Mouse (Mus musculus): Measurements from ENCODE around the gene Arid5b.

Arid5b gene

DNA sequence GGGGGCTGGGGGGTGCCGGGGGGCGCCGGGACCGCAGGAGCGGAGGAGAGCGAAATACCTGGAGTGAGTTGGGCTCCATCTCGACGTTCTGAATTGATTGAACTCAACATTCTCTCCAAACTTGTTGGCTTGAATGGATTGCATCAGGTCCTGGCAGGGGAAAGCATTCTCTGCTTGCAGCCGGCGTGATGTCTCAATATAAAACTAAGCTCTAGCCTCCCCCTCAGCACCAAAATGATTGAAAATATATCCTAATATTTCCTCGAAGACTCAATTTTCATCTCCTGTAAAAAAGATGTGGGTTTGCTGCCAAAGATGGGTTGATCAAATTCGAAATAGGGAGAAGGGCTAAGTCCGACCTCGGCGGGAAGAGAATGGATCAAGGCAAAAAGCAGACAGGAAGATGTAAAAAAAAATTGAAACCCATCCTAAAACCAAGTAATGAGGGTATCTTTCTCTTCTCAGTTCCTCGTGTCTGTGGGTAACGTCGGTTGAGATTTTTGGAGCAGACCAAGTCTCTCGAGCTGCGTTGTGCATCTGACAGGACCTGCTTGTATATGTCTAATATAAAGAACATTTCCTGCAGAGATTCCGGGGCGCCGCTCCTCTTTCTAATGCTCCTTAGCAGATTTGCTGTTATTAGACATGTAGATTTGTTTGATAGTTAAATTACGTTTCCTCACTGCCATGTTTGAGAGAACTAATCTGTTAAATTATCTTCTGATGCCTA lies at the start of gene Arid5b:
Arid5b (minus strand) TSS at position 109 of the 730 bp plus-strand sequence.
- DNase-seq (ENCODE audit: low read depth, low spot score) = peak; percentile 80

DNA sequence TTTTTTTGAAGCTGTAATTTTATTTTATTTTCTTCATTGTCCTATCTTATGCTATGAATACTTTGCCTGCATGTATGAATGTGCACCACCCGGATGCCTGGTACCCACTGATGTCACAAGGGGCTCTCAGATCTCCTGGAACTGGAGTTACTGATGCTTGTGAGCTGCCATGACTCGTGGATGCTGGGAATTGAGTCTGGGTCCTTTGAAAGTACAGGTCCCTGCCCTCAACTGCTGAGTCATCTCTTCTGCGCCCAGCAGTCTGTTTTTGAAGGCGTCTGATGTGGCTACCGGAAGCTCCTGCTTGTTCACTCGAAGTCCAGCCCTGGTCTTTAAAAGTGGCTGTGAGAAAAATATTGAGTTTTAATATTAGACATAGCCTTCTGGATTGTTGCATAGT lies 46.8 kb upstream of the Arid5b start:
- DNase-seq (ENCODE audit: low read depth, low spot score) = no peak

DNA sequence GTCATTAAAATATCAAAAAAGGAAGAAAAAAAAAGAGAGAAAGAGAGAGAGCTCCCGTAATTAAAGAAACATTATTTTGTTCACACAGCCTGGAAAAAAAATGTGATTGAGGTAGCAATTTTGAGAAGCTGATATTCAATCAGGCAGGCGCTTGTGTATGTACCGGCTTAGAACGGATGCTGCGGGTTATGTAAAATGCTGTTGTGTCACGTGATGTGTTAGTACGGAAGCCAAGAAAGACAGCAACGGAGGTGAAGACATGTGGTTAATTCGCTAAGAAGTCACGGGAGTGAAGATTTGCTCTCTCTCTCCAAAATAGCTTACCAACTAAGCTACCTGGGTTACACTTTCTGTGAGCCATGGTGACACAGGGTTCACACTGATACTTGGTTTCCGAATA lies 45.5 kb upstream of the Arid5b start:
- no peak for DNase-seq (ENCODE audit: low read depth, low spot score)

DNA sequence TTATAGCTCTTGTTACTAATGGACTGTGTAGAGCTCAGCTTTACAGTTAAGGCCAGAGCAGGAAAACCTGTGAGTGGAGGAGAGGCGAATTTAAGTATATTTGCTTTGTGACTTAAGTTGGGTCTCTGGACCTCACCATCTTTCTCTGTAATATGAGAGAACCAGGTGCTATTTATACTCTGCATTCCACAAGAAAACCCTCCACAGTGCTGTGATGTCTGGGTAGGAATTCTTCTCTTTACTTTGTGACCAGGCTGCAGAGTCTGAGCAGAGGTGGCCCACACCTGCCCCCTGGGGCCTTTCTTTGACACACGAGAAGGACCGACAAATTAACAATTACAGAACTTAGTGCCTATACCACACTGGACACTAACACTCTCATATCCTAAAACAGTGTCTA lies 44.6 kb upstream of the Arid5b start:
- DNase-seq (ENCODE audit: low read depth, low spot score) = no peak

DNA sequence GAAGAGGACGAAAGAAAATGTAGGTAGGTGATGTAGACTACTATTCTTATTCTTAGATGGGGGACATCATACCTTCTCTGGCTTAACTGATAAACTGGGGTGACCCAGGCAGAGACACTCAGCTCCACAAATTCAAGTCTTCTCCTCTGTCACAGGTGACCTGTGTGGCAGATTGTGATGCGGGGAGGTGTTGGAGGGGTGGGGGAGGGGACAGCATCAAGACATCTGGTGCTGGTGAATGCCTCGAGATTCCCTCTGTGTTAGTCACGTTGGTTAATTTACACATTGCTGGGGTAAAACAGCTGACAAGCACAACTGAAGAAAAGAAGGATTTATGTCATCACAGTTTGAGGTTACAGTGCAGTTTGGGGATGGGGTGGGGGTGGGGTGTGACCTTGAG lies 42.4 kb upstream of the Arid5b start:
- no peak for DNase-seq (ENCODE audit: low read depth, low spot score)

DNA sequence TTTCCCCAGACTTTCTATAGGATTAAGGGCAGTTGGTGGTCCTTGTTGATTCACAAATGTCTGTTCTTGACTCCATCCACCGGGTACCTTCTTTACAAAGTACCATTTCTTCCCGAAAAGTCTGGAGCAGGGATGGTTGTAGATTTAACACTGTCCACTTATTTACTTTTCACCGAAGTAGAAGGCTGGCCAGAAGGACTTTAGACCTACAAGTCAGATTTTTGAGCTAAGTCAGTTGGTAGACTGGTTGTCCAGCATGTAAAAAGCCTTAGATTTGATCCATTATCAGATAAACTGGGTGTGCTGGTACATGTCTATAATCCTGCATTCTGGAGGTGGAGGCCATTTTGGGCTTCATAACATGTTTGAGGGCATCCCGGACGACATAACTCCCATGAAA lies 42.0 kb upstream of the Arid5b start:
- no peak for DNase-seq (ENCODE audit: low read depth, low spot score)

DNA sequence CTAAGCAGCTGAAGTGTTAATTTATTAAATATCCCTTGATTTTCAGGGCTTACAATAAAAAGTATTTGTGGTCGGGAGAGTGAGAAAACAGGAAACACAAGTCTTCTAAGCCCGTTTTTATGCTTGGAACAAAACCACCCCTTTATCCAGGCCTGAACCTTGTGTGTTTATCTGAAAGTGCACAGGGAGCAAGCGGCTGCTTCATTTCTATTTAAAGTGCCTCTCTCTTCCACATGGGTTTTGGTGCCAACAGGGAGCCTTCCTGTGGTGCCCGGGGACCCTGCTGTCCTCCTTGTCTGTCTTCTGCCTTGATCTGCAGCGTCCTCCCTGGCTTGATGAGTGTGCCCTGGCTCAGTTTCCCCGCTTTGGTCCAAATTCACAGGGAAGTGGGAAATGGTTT lies 40.9 kb upstream of the Arid5b start:
- no peak for DNase-seq (ENCODE audit: low read depth, low spot score)

DNA sequence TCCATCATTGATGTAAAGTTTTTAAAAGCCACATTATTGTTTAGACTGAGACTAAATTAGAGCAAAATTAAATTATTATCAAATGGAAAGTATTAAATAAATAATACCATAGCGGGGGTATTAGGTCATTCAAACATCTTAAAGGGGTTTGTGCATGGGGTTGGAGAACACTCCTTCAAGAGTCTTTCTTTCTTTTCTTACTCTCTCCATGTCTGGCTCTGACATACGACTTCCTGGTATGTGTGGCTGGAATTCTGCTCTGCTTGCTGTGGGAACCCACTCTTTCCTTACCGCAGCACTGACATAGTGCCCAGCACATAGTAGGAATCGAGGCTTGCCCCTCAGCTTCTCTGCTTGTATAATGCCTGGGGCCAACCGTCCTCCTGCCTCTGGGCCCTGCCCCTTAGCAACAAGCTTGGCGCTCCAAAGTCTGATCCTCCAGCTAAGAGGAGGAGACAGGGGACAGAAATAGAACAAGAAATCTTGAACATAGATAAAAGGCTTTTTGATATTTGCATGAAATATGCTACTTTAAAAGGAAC lies 40.0 kb upstream of the Arid5b start:
- DNase-seq (ENCODE audit: low read depth, low spot score) = no peak

DNA sequence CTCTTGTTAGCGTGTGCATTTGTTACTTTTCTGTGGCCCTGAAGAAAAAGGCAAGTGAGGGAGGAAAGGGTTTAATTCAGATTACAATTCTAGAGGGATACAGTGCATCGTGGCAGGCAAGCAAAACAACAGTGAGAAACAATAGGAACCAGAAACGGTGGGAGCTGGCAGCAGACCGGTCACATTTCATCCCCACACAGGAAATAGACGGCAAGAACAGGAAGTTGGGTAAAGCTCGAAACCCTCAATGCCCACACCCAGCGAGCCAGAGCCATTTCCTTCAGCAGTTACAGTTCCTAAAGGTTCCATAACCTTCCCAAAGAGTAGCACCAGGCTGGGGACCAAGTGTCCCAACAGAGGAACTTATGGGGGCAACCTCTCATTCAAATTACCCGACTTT lies 34.2 kb upstream of the Arid5b start:
- DNase-seq (ENCODE audit: low read depth, low spot score) = no peak

DNA sequence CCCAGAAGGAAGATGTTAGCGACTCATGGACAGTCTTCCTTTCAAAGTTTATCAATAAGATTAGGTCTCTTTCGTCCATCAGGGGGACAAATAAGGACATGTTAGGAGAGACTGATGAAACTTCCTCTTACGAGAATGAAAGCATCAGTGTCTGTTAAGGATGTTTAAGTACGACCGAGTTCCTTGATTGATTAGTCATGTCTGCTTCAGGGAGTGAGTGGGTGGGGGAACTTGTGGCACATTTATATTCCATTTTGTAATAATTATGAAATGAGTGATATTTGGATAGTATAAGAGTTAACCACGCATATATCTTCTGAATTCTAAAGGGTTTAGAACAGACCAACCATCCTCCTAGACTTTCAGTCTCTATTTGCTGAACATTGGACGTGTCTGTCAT lies 22.5 kb upstream of the Arid5b start:
- DNase-seq (ENCODE audit: low read depth, low spot score) = no peak

DNA sequence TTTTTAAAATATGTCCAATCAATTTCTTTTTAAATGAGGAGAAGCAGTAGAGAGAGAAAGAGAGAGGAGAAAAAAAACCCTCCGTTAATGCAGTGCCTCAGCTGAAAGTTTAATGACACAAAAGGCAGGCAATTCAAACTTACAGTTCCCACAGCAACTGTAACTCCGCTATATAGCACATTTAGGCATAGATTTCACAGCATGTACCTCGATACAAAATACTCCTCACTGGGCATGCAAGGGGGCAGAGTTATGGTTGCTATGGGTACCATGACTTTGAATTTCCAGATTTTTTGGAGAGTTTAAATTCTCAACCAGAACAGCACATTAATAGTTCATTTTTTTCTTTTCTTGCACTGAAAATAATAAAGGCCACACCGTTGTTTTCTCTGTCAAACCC lies 10.9 kb upstream of the Arid5b start:
- DNase-seq (ENCODE audit: low read depth, low spot score) = no peak

DNA sequence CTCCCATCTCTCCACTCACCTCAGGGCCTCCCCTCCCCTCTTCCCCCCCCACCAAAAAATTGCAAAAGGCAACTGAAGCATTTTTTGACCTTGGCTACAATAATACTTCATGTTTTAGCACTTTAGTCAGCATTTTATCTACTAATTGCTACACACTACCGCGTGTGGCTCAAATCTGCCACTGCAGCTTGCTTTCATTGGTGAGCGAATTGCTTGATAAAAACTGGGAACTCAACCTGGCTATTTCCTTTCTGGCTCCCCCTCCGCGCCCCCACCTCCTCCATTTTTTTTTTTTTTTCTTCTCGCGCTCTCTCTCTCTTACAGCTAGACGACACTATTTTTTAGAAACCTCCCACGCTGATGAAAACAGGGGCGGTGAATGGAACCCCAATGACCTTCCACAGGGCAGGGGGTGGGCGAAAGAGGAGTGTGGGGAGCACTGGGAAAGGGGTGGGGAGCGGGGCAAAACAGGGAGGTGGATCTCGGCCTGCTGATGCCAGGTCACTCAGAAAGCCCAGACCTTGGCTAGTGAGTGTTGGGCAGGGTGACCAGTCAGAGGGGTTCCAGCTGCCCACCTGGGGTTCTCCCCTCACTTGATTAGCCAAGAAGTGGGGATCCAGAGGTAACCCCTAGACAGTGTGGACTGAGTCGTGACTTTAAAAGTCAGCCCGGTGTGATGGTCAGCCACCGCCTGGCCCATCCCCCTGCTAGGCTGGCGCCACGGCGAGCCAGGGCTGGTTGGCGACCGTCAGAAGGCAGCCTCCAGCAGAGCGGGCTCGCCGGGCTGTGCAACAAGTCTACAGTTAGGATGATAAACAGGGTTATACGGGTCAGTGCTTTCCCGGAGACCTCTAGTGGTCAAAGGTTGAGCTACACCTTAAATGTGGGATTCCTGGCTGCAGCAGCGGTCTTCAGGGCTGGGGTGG lies 4.2 kb upstream of the Arid5b start:
- DNase-seq (ENCODE audit: low read depth, low spot score) = peak; percentile 90

DNA sequence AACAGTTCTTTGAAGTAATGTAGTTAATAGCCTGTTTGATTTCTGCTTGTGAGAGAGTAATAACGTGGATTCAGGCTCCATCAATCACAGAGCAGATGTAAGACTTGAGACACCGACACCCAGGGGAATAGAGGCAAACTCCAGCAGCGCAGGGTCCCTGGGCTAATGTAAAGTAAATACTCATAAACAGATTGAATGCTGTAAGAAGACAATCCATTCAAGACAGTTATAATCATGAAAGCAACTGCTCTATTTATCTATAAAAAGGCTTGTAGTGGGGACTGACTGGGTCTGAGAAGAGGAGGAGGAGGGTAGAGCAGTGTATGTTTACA lies 3.2 kb upstream of the Arid5b start:
- peak; percentile 55 for DNase-seq (ENCODE audit: low read depth, low spot score)

DNA sequence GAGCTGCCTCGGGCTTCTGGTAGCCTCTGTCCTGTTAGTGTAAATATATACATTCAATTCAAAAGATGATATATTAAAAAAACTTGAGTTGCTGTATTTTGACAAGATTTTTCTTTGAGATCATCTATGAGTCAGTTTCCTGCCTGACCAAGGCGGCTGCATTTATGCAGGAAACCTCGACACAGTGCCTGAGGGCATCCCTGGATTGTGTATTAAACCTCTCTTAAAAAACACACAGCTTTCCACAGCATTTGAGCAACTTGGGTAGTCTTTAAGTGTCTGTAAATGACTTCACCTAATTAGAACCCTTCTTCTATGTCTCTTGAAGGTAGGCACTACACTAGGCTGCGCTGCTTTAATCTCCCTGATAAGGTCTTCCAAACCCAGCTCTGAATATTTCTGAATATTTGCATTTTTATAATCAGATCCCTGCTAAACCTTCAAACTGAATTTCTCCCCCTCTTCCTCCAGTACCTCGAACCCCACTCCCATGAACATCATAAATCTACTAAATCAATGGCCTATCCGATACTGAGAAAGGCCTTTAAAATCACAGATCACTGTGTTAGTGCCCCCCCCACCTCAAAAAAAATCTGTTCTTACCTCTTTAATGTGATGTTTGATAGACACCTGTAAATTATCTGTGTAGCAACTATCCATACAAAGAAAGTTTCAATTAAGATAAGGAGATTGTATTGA lies 2.7 kb upstream of the Arid5b start:
- DNase-seq (ENCODE audit: low read depth, low spot score) = no peak

DNA sequence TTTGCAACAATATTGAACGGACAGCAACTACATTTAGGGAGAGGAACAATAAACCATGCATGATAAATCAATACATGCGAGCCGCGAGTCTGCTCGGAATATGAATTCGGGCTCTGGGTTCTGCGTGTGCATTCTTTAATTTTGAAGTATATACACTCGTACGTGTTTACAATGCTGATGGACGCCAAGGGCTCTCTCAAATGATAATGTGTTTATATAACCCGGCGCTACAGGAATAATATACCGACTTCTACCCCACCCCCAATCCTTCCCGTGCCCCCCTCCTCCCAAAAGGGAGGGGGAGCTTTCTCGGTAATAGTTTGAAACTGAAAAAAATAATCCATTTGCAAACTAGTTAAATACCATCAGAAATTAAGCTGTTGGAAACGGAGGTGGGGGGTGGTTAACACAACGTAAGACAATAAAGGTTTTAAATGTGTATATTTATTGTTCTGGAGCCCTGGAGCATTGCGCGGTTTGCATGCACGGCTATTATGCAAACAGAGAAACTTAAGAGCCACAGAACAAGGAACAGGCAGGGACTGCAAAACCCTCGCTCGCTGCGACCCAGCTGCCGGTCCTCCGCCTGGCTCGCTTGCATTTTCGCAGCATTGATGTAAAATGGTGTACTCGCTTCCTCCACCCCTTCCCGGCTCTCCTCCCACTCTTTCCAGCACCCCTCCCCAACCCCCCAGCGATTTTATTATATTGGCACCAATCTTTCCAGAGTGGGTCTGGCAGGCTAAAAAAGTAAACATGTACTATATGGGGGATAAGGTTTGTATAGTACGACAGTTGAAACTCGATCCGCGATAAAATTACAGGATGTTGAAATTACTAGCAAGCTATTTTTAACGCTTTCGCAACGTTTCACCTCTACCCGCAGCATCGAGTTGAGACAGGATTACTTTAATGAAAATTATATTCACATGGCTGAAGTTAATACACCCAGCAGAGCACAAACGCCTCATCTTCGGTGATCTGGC lies 1.3 kb upstream of the Arid5b start:
- peak; percentile 61 for DNase-seq (ENCODE audit: low read depth, low spot score)

DNA sequence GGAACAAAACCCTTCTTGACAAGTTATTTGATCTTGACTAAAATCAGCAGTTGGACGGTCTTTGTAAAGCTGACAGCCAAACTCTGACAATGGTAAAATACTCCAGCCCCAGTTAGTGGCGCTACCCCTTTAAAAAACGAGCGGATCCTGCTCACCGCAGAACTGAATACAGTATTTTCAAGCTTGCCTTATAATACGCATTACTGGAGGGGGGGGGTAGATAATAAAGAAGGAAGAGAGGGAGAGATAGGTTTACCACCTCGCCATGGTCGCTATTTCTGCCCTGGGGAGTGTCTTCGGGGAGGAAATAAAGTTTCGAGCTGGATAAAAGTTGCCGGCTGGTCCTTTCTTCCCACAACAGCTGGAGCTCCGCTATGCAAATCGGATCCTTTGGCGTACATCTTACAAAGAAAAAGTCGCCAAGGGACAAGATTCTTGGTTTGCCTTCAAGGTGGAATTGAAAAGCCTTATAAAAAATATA lies 829 bp downstream of the Arid5b start:
- DNase-seq (ENCODE audit: low read depth, low spot score) = peak; percentile 56

DNA sequence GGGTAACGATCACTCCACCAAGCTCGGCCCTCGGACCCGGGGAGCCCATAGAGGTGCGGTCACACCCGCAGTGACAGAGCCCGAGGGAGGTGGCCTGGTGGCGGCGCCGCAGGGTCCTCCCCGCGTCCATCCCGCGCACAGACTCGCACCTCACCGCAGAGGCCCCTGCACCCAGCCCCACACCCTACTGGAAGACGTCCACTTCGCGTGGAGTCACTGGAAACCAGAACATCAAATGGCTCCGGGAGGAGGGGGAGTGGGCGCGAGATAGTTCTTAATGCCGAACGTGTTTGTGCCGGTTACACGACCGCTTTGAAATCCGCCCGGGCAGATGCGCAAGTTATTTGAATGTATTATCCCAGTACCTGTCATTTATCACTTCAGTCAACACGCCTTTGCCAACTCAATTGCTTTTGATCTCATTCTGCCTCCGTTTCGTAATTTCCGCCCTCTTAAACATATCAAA lies 1.5 kb downstream of the Arid5b start:
- DNase-seq (ENCODE audit: low read depth, low spot score) = peak; percentile 57

DNA sequence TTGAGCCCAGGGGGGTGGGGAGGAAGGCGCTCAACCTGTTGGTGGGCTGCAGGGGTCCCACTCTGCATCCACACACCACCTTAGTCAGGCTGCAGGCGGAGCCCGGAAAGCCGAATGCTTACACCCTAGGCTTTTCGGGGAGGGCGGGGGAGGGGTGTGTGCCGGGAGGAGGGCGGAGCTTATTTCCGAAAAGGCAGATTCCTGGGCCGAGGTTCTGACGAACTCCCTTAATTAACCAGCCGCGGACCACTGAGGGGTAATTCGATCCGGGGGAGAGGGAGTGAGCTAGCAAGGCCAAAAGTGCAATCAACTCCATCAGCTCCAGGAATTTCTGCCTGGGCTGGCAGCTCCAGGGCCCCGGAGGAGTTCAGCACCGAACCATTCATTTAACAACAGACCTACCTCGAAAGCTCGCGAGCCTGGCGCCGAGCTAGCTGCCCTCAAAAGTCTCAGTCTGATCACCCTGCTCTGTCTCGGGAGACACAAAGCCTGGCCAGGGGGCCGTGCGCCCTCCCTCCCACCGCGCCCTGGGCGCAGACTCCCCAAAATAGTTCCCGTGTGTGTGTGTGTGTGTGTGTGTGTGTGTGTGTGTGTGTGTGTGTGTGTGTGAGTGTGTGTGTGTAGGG lies 2.1 kb downstream of the Arid5b start:
- DNase-seq (ENCODE audit: low read depth, low spot score) = peak; percentile 76

DNA sequence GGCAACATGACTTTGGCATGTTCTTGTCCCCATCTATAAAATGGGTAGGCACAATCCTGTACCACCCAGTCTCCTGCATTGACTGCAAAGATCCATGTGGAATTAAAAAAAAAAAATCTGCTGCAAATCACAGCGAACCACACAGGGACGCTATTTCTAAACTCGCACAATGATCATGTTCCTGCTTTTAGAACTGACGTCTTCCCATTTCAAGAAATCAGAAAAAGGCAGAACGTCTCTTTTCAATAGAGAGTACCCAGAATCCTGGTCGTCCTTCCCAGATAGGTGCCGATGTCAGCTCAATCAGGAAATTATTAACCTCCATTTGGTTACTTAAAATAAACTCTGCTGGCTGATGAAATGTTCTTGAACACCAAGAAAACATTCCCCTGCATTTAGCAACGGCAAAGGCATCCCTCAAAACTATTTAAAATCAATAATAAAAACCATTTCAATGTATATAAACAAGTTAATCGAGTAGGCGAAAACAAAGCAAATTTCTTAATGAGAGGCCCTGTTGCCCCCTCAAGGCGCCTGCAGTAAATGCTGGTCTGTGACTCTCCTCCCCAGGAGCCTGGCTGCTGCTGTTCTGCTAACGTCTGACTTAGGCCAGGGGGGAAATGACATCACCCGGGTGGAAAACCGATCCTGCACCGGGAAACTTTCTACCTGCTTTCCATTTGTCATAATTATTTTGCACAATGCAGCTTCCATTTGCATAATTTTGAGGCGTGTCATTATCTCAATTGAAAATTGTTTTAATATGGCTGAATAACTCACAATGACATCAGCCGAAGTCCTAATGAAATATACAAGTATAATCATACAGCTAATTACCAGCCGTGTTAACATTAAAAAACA lies 3.4 kb downstream of the Arid5b start:
- DNase-seq (ENCODE audit: low read depth, low spot score) = no peak
